Mouse (Mus musculus): ENCODE results near the gene Cstad.

Gene Cstad

DNA sequence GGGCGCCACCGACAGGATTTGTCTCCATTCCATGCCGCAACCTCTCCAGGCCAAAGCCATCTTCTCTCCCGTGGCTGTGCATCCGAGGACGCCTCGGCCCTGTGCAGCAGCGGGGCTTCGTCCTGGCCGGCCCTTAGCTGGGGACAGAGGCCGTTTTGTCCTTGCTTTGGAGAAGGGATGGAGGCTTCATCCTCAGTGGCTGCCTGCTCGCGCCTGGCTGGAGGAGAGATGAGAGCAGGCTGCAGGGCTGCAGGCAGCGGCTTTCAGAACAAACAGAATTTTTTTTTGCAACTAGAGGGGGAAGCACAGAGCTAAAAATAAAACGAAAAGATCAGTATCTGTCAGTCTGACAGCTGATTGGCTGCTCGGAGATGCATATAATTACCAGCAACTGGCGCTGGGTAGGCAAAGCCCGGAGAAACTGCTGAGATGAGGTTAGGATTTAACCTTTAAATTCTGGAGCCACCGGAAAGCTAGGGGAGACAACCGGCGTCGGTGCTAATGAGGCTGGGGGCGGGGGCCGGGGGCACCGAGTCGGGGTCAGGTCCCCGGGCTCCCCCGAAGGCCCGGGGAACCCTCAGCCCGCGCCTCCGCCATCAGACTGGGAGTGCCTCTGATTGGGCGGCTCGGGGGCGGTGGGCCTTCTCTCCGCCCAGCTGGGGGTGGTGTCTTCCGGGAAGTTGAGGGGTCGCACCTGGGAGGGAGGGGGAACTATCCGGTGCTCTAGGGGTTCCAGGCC, at the start of gene Cstad:
TSS of gene Cstad (plus strand) at position 400 of the 739 bp plus-strand sequence.
- peak; percentile 90 for DNase-seq (ENCODE audit: low spot score)

GRCm38 (mm10) chr2:30545706-30546105, 49.1 kb upstream of the Cstad start:
- peak; percentile 43 for DNase-seq (ENCODE audit: low spot score)

GRCm38 (mm10) chr2:30546219-30546618, 48.6 kb upstream of the Cstad start:
- DNase-seq (ENCODE audit: low spot score) = no peak

DNA sequence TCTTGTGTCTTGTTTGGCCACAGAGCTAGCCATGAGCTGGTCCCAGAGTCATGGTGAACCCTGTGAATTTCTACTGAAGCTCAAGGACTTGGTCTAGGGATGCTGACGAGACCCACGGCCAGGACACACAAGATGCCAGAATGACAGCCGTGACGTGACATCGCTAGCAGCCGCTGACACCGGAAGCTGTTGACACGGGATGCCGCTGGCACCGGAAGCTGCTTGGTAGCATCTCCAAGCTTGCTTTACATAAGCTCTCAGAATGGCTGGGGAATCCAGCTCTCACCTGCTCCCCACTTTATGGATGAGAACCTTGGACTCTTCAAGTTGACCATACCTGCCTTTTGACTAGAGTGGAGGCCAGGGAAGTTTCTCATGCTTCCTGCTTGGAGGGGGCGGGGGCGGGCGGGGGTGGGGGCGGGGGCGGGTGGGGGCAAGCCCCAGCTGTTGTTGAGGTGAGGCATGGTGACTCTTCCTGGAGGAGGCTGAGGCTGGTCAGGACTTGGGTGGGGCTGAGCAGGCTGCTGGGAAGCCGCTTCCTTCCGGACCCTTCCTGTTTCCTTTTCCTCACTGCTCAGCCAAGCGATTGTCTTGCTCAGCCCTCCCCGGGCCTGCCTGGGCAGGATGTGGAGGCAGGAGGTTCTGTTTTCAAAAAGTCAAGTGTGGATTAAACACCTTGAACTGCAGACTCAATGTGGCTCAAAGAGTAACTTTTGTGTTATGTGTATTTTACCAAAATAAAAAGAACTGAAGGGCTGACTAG, 47.2 kb upstream of the Cstad start:
- no peak for DNase-seq (ENCODE audit: low spot score)

DNA sequence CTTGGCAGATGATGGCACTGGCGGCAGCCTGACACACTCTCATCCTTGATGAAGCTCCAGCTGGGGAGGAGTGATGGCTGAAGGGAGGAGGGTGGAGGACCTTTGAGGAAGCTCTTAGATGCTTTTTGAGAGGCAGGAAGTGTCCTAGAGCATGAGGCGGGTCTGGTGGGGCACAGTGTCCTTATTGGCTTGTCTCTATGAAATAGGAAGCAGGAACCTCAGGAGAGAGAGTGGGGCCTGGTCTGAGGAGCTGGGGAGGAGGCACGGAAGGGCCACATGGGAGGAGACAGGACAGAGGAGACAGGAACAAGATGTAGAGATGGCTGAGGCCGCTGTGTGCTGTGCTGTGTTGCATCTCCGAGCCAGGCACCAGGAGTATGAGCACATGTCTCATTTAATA, 43.3 kb upstream of the Cstad start:
- no peak for DNase-seq (ENCODE audit: low spot score)

GRCm38 (mm10) chr2:30553851-30554540, 40.8 kb upstream of the Cstad start:
- DNase-seq (ENCODE audit: low spot score) = peak; percentile 88

GRCm38 (mm10) chr2:30555257-30555656, 39.6 kb upstream of the Cstad start:
- no peak for DNase-seq (ENCODE audit: low spot score)

DNA sequence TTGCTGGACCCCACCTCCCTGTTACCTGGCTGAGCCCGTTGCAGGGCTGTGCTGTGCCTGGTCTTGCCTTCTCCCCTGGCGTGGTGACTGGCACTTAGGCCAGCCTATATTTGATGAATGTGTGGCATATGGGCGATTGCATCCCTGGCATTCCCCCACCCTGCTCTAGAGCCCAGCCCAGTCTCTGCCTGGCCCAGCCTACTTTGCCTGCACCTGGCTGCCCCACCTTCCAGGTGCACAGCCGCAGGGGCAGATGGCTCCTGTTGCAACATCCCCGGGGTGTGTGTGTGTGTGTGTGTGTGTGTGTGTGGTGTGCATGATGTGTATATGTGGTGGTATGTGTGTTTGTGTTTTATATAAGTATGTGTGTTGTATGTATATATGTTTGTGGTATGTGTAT, 38.3 kb upstream of the Cstad start:
- no peak for DNase-seq (ENCODE audit: low spot score)

DNA sequence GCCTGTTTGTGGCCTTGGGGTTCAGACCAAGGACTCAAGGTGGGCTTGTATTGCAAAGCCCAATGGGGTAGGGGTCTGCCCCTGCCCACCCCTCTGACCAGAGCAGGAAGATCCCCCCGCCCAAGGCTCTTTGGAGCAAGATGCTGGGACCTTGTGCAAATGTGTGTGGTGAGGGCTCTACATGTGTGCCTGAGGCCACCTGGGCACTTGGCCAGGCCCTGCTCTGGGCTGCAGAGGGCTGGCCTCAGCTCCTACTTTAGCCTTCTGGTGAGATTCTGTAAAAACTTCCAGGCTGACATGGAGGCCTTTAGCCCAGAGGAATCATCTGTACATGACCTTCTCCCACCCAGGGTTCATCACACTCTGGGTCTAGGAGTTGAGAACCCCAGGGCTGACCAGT, 35.3 kb upstream of the Cstad start:
- DNase-seq (ENCODE audit: low spot score) = no peak

GRCm38 (mm10) chr2:30562553-30562952, 32.3 kb upstream of the Cstad start:
- DNase-seq (ENCODE audit: low spot score) = no peak

DNA sequence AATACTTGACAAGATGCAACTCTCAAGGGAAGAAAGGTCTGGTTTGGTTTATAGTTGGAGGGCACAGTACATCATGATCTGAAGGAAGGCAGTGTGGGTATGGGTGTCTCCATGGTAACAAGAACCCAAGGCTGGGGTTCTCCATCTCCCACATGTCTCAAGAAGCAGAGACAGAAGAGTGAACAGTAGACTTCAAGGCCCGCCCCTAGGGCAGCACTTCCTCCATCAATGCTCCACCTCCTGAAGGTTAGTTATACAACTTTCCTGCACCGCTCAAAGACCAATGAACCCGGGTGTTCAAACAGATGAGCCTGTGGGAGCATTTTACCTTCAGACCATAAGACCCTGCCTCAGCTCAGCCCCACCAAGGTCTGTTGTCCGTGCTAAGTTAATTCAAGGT, 23.2 kb upstream of the Cstad start:
- no peak for DNase-seq (ENCODE audit: low spot score)

DNA sequence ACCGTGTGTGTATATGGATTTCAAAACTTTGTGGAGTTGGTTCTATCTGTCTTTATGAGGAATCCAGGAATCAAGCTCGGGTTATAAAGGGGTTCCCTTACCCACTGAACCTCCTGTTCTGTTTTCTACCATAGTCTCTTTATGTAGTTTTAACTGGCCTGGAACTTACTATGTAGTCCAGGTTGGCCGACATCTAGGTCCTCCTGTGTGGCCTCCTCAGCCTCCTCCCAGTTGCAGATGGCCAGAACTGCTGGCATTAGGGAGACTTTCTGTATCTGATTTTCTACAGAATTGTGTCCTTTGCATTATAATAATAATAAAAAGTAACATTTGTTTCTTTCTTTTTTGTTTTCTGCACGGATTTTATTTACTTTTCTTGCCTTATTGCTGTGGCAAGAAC, 21.3 kb upstream of the Cstad start:
- DNase-seq (ENCODE audit: low spot score) = no peak

DNA sequence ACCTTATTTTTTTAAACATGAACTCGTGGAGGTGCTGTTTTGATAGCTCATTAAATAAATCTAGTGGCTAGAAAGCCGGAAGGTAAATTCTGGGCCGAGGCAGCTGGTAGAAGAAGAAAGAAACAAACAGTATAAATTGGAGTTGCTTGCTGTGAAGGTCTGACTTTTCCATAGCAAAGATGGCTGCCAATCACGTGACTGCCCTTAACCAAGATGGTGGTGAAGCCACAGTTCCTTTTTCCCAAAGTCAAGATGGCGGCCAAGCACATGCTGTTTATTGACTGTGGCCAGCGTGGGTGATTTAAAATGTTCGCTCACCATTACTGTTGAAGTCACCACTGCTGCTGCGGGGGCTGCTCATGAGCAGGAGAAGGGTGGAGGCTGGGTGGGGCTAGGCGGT, 17.8 kb upstream of the Cstad start:
- no peak for DNase-seq (ENCODE audit: low spot score)

GRCm38 (mm10) chr2:30578006-30578405, 16.8 kb upstream of the Cstad start:
- DNase-seq (ENCODE audit: low spot score) = no peak

GRCm38 (mm10) chr2:30587161-30587560, 7.7 kb upstream of the Cstad start:
- peak; percentile 50 for DNase-seq (ENCODE audit: low spot score)

GRCm38 (mm10) chr2:30587671-30588070, 7.2 kb upstream of the Cstad start:
- DNase-seq (ENCODE audit: low spot score) = no peak

DNA sequence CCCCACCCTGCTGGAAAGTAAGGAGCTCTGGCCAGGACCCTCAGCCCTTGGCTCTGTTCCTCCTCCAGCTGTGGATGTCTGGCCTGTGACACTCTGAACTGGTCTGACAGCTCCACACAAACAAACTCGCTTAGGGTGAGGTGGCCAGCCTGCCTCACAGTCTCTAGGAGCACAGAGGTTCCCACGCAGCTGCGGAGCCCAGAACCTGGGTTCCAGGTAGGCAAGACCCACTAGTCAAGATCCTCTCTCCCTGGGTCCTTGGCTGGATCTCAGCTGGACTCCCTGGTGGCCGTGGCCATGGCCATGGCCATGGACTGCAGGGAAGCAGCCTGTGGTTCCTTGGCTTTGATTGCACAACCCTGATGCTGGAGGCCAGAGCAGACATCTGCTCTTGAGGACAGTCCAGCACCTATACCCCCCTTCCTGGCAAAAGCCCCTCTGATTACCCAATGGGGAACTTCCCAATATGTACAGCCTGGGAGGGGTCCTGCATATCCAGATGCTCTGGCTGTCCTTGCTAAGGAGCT, 5.8 kb upstream of the Cstad start:
- DNase-seq (ENCODE audit: low spot score) = no peak

DNA sequence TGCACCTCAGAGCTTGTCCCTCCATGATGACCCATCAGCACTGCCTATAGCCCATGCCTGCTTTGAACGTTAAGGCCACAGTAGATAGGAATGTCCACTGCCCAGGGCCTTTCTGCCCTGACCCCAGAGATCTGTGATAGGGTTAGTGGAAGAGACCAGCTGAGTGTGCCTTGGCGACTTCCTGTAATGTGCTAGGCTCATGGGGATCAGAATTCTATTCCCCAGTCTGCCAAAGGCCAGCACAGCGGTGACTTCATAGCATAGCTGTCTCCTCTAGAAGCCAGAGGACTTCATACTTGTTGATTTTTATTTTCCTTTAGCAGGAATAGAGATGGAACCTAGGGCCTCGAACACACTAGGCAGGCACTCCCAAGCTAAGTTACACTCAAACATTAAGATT, 5.1 kb upstream of the Cstad start:
- no peak for DNase-seq (ENCODE audit: low spot score)

GRCm38 (mm10) chr2:30590909-30591308, 3.9 kb upstream of the Cstad start:
- DNase-seq (ENCODE audit: low spot score) = peak; percentile 88

DNA sequence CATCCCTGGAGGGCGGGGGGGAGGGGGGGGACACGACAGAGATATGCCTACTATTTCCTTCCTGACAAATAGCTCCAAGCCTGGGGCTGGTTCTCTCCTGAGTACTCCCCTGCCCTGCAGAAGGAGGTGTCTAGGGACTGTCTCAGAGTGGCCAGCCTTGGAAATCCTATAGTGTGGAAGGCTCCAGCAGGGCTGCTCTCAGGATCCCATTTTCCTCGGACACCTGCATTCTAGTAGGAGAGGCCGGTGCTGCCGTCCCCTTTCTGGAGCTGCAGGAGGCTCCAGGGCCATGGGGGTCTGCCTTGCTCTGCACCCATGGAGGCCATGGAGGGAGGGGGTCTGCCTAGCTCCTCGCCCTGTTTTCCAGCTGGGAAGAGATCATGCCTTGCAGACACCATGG, 2.4 kb upstream of the Cstad start:
- no peak for DNase-seq (ENCODE audit: low spot score)

DNA sequence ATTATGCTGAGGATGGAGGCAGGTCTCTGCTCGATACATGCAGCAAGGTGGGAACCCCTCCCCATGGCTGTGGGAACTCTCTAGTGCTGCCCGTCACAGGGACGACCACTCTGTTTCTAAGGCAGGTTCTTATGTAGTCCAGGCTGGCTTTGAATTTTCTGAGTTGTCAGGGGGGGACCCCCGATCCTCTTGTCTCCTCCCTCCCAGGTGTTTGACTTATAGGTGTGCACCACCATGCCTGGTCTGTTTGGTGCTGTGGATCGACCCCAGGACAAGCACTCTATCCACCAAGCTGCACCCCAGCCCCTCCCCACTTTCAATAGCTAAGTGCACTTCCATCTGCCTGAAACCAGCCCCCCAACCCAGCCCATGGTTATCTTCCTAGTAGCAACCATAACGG, 1.9 kb upstream of the Cstad start:
- DNase-seq (ENCODE audit: low spot score) = no peak

GRCm38 (mm10) chr2:30593636-30594310, 1.1 kb upstream of the Cstad start:
- DNase-seq (ENCODE audit: low spot score) = no peak
